Mouse (Mus musculus) G1E (cell line): ENCODE results near the gene Qser1. TPM values are rescaled to one million over a fixed set of nuclear protein-coding genes. Genes with fewer than 3 reads are reported as not detected.

Experiments used
- ATAC-seq: 2 replicates; pipeline ENCODE4 v1.8.0; 2016; ENCODE audit warnings: mild to moderate bottlenecking; ENCODE audit not compliant: insufficient number of reproducible peaks, poor library complexity, low FRiP score, severe bottlenecking; ENCODE audit errors: extremely low read depth
- DNase-seq: peaks from one replicate; pipeline ENCODE4 v3.0.0; 2012; ENCODE audit warnings: low spot score
- H3K27me3 ChIP-seq: 2 replicates; pipeline ENCODE4 v1.6.1; 2012; ENCODE audit warnings: mild to moderate bottlenecking, low read length, inconsistent platforms; ENCODE audit not compliant: insufficient read depth
- H3K36me3 ChIP-seq: replicated peaks from 2 replicates; pipeline ENCODE3; 2012; ENCODE audit warnings: mild to moderate bottlenecking, inconsistent platforms
- H3K4me1 ChIP-seq: 2 replicates; pipeline ENCODE4 v1.6.1; 2012; ENCODE audit warnings: low read depth, low read length, inconsistent platforms, mixed read lengths; ENCODE audit not compliant: insufficient read depth
- H3K4me3 ChIP-seq: 2 replicates; pipeline ENCODE4 v1.5.1; 2012; ENCODE audit warnings: low read depth, mild to moderate bottlenecking, inconsistent platforms, low read length, moderate library complexity, mixed read lengths
- H3K9me3 ChIP-seq: replicated peaks from 2 replicates; pipeline ENCODE4 v1.6.1; 2012; ENCODE audit warnings: inconsistent platforms
- CTCF ChIP-seq: IDR thresholded peaks from 2 replicates; pipeline ENCODE4 v1.5.1; 2012; ENCODE audit warnings: low read depth, low read length, inconsistent platforms, mixed read lengths
- GATA1 ChIP-seq: IDR thresholded peaks from 2 replicates; pipeline ENCODE4 v1.6.1; 2012; ENCODE audit warnings: borderline replicate concordance, low read length, inconsistent platforms, mixed read lengths
- GATA2 ChIP-seq: IDR thresholded peaks from 2 replicates; pipeline ENCODE4 v1.6.1; 2012; ENCODE audit warnings: low read depth, low read length, inconsistent platforms, borderline replicate concordance
- POLR2AphosphoS5 ChIP-seq: IDR thresholded peaks from 2 replicates; pipeline ENCODE4 v1.6.1; 2012; ENCODE audit warnings: low read depth, low read length, inconsistent platforms; ENCODE audit not compliant: insufficient replicate concordance
- TAL1 ChIP-seq: conservative IDR thresholded peaks from 2 replicates; pipeline ENCODE4 v1.6.1; 2012; ENCODE audit warnings: low read depth, low read length, inconsistent platforms, mixed read lengths
- polyA plus RNA-seq: library from polyadenylated mRNA; stranded (reverse); fragments of >175 nt; gene quantifications from 2 replicates; pipeline ENCODE4 v1.2.3, GENCODE M21; 2012
- total RNA-seq, 2 experiments: library from RNA; stranded (forward) in 1 of 2; stranded (reverse) in 1 of 2; fragments of 200-1000 nt in 1 of 2; fragments of >200 nt in 1 of 2; fragmentation: Nextera tagmentation in 1 of 2; gene quantifications; 2 replicates each; pipeline ENCODE4 v1.2.3; 2014 to 2017

Qser1 gene
- total and polyA plus RNA-seq, 3 experiments = 2.5 to 57.8 (median 6.6) TPM

GRCm38 (mm10) chr2:104711585-104712485, 104.7 kb downstream of the Qser1 start, which contains the start of gene Tcp11l1:
Gene Tcp11l1, minus strand, starts transcription at chr2:104712169.
- peaks cover 2% of the 10 kb centered on the region; the same call in 1 of the 2 replicates for H3K27me3 ChIP-seq
- peaks cover 12% of the 10 kb centered on the region for H3K4me1 ChIP-seq
- H3K4me3 ChIP-seq = peak within 1 kb of the TSS; percentile 75
- ATAC-seq (no peak), DNase-seq (peak; percentile 20)
- no peak for TF ChIP-seq GATA2
- TF ChIP-seq CTCF = no peak
- TF ChIP-seq TAL1 = no peak
- TF ChIP-seq POLR2AphosphoS5 = no peak
- TF ChIP-seq GATA1 = no peak
- no peaks in the 10 kb centered on the region for H3K9me3 ChIP-seq
- no peaks in the 10 kb centered on the region for H3K36me3 ChIP-seq

- Histone ChIP-seq H3K4me1 (peaks cover 12% of the 10 kb centered on the region), H3K27me3 (peaks cover 2% of the 10 kb centered on the region; the same call in 1 of the 2 replicates), H3K4me3 (no peak overlapping the region), H3K9me3 (no peaks in the 10 kb centered on the region), H3K36me3 (no peaks in the 10 kb centered on the region)
- TF ChIP-seq GATA1 (no peak), POLR2AphosphoS5 (no peak)
- DNase-seq (no peak), ATAC-seq (peak; percentile 55; the same call in 1 of the 2 replicates)
Measured at GRCm38 (mm10) chr2:104710670-104711370, 105.7 kb downstream of the Qser1 start.

GRCm38 (mm10) chr2:104709786-104710337, 106.7 kb downstream of the Qser1 start:
- peaks cover 12% of the 10 kb centered on the region for H3K4me1 ChIP-seq
- TF ChIP-seq POLR2AphosphoS5 (no peak), GATA2 (no peak), TAL1 (no peak), CTCF (no peak), GATA1 (no peak)
- no peak overlapping the region for H3K4me3 ChIP-seq
- peaks cover 2% of the 10 kb centered on the region for H3K27me3 ChIP-seq
- ATAC-seq (no peak), DNase-seq (no peak)
- no peaks in the 10 kb centered on the region for H3K9me3 ChIP-seq
- H3K36me3 ChIP-seq = no peaks in the 10 kb centered on the region

Other genes with a start within 250 kb of the Qser1 start
- gene Cstf3, start 226.2 kb downstream of the Qser1 start, total RNA-seq (2014; fragmentation: Nextera tagmentation) = 88.1 and 91.7 TPM in 2 replicates
- 30.3 and 30.4 TPM in 2 replicates for gene Cstf3, start 226.2 kb downstream of the Qser1 start, total RNA-seq (2017)
- 3.0 and 7.7 TPM in 2 replicates for gene Cstf3, start 226.2 kb downstream of the Qser1 start, polyA plus RNA-seq
- 15.6 and 17.5 TPM in 2 replicates for gene Tcp11l1, start 104.6 kb downstream of the Qser1 start, total RNA-seq (2014; fragmentation: Nextera tagmentation)
- 13.5 and 13.6 TPM in 2 replicates for gene Tcp11l1, start 104.6 kb downstream of the Qser1 start, total RNA-seq (2017)
- gene Tcp11l1, start 104.6 kb downstream of the Qser1 start, polyA plus RNA-seq = 7.2 and 7.8 TPM in 2 replicates
- gene Pin1rt1, start 100.4 kb downstream of the Qser1 start, total RNA-seq (2014; fragmentation: Nextera tagmentation) = not detected in 2 replicates
- not detected in 2 replicates for gene Pin1rt1, start 100.4 kb downstream of the Qser1 start, total RNA-seq (2017)
- gene Pin1rt1, start 100.4 kb downstream of the Qser1 start, polyA plus RNA-seq = not detected in 2 replicates
- gene Depdc7, start 73.9 kb downstream of the Qser1 start, total RNA-seq (2014; fragmentation: Nextera tagmentation) = 1.4 and 2.4 TPM in 2 replicates
- gene Depdc7, start 73.9 kb downstream of the Qser1 start, total RNA-seq (2017) = 6.7 and 7.0 TPM in 2 replicates
- 1.4 and 1.8 TPM in 2 replicates for gene Depdc7, start 73.9 kb downstream of the Qser1 start, polyA plus RNA-seq
- gene Prrg4, start 33.1 kb upstream of the Qser1 start, total RNA-seq (2014; fragmentation: Nextera tagmentation) = not detected in 2 replicates
- 0.05 TPM in 1 of 2 replicates, not detected in the other for gene Prrg4, start 33.1 kb upstream of the Qser1 start, total RNA-seq (2017)
- not detected in 2 replicates for gene Prrg4, start 33.1 kb upstream of the Qser1 start, polyA plus RNA-seq
- gene Ccdc73, start 51.0 kb upstream of the Qser1 start, total RNA-seq (2014; fragmentation: Nextera tagmentation) = 17.7 TPM in 1 of 2 replicates, not detected in the other
- 31.5 and 34.6 TPM in 2 replicates for gene Ccdc73, start 51.0 kb upstream of the Qser1 start, total RNA-seq (2017)
- gene Ccdc73, start 51.0 kb upstream of the Qser1 start, polyA plus RNA-seq = 0.42 and 0.66 TPM in 2 replicates
- gene Eif3m, start 200.3 kb upstream of the Qser1 start, total RNA-seq (2014; fragmentation: Nextera tagmentation) = 196 and 229 TPM in 2 replicates
- 309 and 312 TPM in 2 replicates for gene Eif3m, start 200.3 kb upstream of the Qser1 start, total RNA-seq (2017)
- 7.3 and 10.2 TPM in 2 replicates for gene Eif3m, start 200.3 kb upstream of the Qser1 start, polyA plus RNA-seq